Mouse (Mus musculus) MEL (cell line): ENCODE results near the gene Nf1. TPM values are rescaled to one million over a fixed set of nuclear protein-coding genes. Genes with fewer than 3 reads are reported as not detected.

Experiments used
- DNase-seq: peaks from one replicate; pipeline ENCODE4 v3.0.0; 2011; ENCODE audit warnings: low read depth, low spot score
- H3K27ac ChIP-seq: 2 replicates; pipeline ENCODE4 v1.5.1; 2012; ENCODE audit warnings: low read depth, mild to moderate bottlenecking, control low read depth, low read length, moderate library complexity; ENCODE audit not compliant: control insufficient read depth
- H3K27me3 ChIP-seq, 2 experiments: fragments of 150-350 bp in 1 of 2; sonication (generic) in 1 of 2; 2 replicates each; pipeline ENCODE4 v1.6.1; 2012; ENCODE audit warnings: low read length in 2 of 2, mild to moderate bottlenecking in 2 of 2, improper control_type of control experiment in 1 of 2, moderate library complexity in 1 of 2; ENCODE audit not compliant: insufficient read depth in 2 of 2, control insufficient read depth in 1 of 2
- H3K36me3 ChIP-seq, 2 experiments: 2 replicates each; pipeline ENCODE4 v1.6.1; 2012 to 2014; ENCODE audit warnings: low read length in 2 of 2, improper control_type of control experiment in 1 of 2, inconsistent platforms in 1 of 2, mild to moderate bottlenecking in 1 of 2; ENCODE audit not compliant: insufficient read depth in 2 of 2, control insufficient read depth in 1 of 2
- H3K4me1 ChIP-seq, 2 experiments: fragments of 150-350 bp in 1 of 2; sonication (generic) in 1 of 2; 2 replicates each; pipeline ENCODE4 v1.6.1; 2012; ENCODE audit warnings: low read length in 2 of 2, improper control_type of control experiment in 1 of 2, mild to moderate bottlenecking in 1 of 2; ENCODE audit not compliant: insufficient read depth in 2 of 2, control insufficient read depth in 1 of 2
- H3K4me3 ChIP-seq, 2 experiments: fragments of 150-350 bp in 1 of 2; sonication (generic) in 1 of 2; 2 replicates each; pipeline ENCODE4 v1.5.1; 2012; ENCODE audit warnings: low read depth in 2 of 2, low read length in 2 of 2, mild to moderate bottlenecking in 2 of 2, moderate library complexity in 2 of 2, control low read depth in 1 of 2, improper control_type of control experiment in 1 of 2; ENCODE audit not compliant: control insufficient read depth in 1 of 2, insufficient read depth in 1 of 2
- H3K79me2 ChIP-seq: 2 replicates; pipeline ENCODE4 v1.6.1; 2012; ENCODE audit warnings: mild to moderate bottlenecking, low read length, moderate library complexity; ENCODE audit not compliant: control insufficient read depth, poor library complexity, insufficient read depth
- H3K9ac ChIP-seq: 2 replicates; pipeline ENCODE4 v1.6.1; 2012; ENCODE audit warnings: low read depth, mild to moderate bottlenecking, control low read depth, low read length, moderate library complexity; ENCODE audit not compliant: control insufficient read depth, poor library complexity, severe bottlenecking
- H3K9me3 ChIP-seq: fragments of 150-350 bp; sonication (generic); replicated peaks from 2 replicates; pipeline ENCODE4 v1.6.1; 2012; ENCODE audit warnings: mild to moderate bottlenecking, low read length, improper control_type of control experiment, moderate library complexity; ENCODE audit not compliant: insufficient read depth
- CHD2 ChIP-seq: IDR thresholded peaks from 2 replicates; pipeline ENCODE4 v1.6.1; 2011; ENCODE audit warnings: low read length, improper control_type of control experiment
- CTCF ChIP-seq, 3 experiments: IDR thresholded peaks in 2 of 3; conservative IDR thresholded peaks in 1 of 3; 2 replicates each; pipeline ENCODE4 v1.5.1; 2011 to 2012; ENCODE audit warnings: low read length in 3 of 3, low read depth in 2 of 3, mild to moderate bottlenecking in 2 of 3, improper control_type of control experiment in 1 of 3, inconsistent platforms in 1 of 3, mixed read lengths in 1 of 3, moderate library complexity in 1 of 3; ENCODE audit not compliant: control insufficient read depth in 1 of 3, insufficient read depth in 1 of 3, poor library complexity in 1 of 3, severe bottlenecking in 1 of 3
- E2F4 ChIP-seq: IDR thresholded peaks from 2 replicates; pipeline ENCODE4 v1.6.1; 2011; ENCODE audit warnings: low read depth, low read length, improper control_type of control experiment, borderline replicate concordance
- ELF1 ChIP-seq: IDR thresholded peaks from 2 replicates; pipeline ENCODE4 v1.6.1; 2014; ENCODE audit warnings: low read depth, mild to moderate bottlenecking, inconsistent platforms, low read length, improper control_type of control experiment, moderate library complexity
- GABPA ChIP-seq: IDR thresholded peaks from 2 replicates; pipeline ENCODE4 v1.6.1; 2012; ENCODE audit warnings: low read depth, mild to moderate bottlenecking, inconsistent platforms, low read length, improper control_type of control experiment, moderate library complexity
- GATA1 ChIP-seq: IDR thresholded peaks from 2 replicates; pipeline ENCODE4 v1.6.1; 2011; ENCODE audit warnings: low read depth, low read length, improper control_type of control experiment
- KAT2A ChIP-seq: conservative IDR thresholded peaks from 2 replicates; pipeline ENCODE4 v1.6.1; 2012; ENCODE audit warnings: low read depth, low read length, improper control_type of control experiment, inconsistent platforms
- MAX ChIP-seq: IDR thresholded peaks from 2 replicates; pipeline ENCODE4 v1.6.1; 2011; ENCODE audit warnings: low read length, improper control_type of control experiment
- MAZ ChIP-seq: IDR thresholded peaks from 2 replicates; pipeline ENCODE4 v1.6.1; 2012; ENCODE audit warnings: low read depth, mild to moderate bottlenecking, inconsistent platforms, low read length, improper control_type of control experiment
- MEF2A ChIP-seq: IDR thresholded peaks from 2 replicates; pipeline ENCODE4 v1.6.1; 2014; ENCODE audit warnings: low read depth, mild to moderate bottlenecking, inconsistent platforms, low read length, improper control_type of control experiment; ENCODE audit not compliant: poor library complexity, insufficient replicate concordance, severe bottlenecking; ENCODE audit errors: extremely low read depth
- MYB ChIP-seq: IDR thresholded peaks from 2 replicates; pipeline ENCODE4 v1.6.1; 2011; ENCODE audit warnings: mild to moderate bottlenecking, low read depth, low read length, improper control_type of control experiment
- MYC ChIP-seq: IDR thresholded peaks from 2 replicates; pipeline ENCODE4 v1.6.1; 2011; ENCODE audit warnings: low read depth, mild to moderate bottlenecking, low read length, improper control_type of control experiment, moderate library complexity
- NELFE ChIP-seq: IDR thresholded peaks from 2 replicates; pipeline ENCODE4 v1.6.1; 2011; ENCODE audit warnings: low read depth, low read length, improper control_type of control experiment
- POLR2A ChIP-seq, 2 experiments: IDR thresholded peaks; 2 replicates each; pipeline ENCODE4 v1.6.1; 2011 to 2012; ENCODE audit warnings: low read length in 2 of 2, mild to moderate bottlenecking in 2 of 2, control low read depth in 1 of 2, improper control_type of control experiment in 1 of 2, low read depth in 1 of 2, moderate library complexity in 1 of 2; ENCODE audit not compliant: control insufficient read depth in 1 of 2, insufficient read depth in 1 of 2, poor library complexity in 1 of 2
- POLR2AphosphoS5 ChIP-seq: IDR thresholded peaks from 2 replicates; pipeline ENCODE4 v1.6.1; 2012; ENCODE audit warnings: low read depth, borderline replicate concordance, mild to moderate bottlenecking, inconsistent platforms, low read length, moderate library complexity, mixed read lengths
- TBP ChIP-seq: IDR thresholded peaks from 2 replicates; pipeline ENCODE4 v1.8.0; 2011; ENCODE audit warnings: low read depth, low read length, improper control_type of control experiment
- ZC3H11A ChIP-seq: IDR thresholded peaks from 2 replicates; pipeline ENCODE4 v1.6.1; 2012; ENCODE audit warnings: low read depth, mild to moderate bottlenecking, inconsistent platforms, low read length, improper control_type of control experiment
- ZKSCAN1 ChIP-seq: IDR thresholded peaks from 2 replicates; pipeline ENCODE4 v1.6.1; 2012; ENCODE audit warnings: low read depth, mild to moderate bottlenecking, inconsistent platforms, low read length, improper control_type of control experiment, moderate library complexity
- ZNF384 ChIP-seq: IDR thresholded peaks from 2 replicates; pipeline ENCODE4 v1.6.1; 2012; ENCODE audit warnings: low read depth, mild to moderate bottlenecking, inconsistent platforms, low read length, improper control_type of control experiment
- polyA plus RNA-seq, 2 experiments: library from polyadenylated mRNA; stranded (reverse) in 1 of 2; unstranded in 1 of 2; fragments of >175 nt in 1 of 2; fragments of >200 nt in 1 of 2; gene quantifications; 2 replicates each; pipeline versions ENCODE4 v1.2.1 to v1.2.4; 2012; ENCODE audit warnings: low replicate concordance in 2 of 2, low read depth in 1 of 2; ENCODE audit not compliant: insufficient read length in 2 of 2, insufficient read depth in 1 of 2, missing spikeins in 1 of 2
- total RNA-seq: library from RNA; depleted of rRNA; stranded (reverse); fragments of 300-350 nt; gene quantifications from 2 replicates; pipeline ENCODE4 v1.2.3, GENCODE M21; 2012

Nf1 gene
- total and polyA plus RNA-seq, 3 experiments, result 13.2 to 108 (median 20.3) TPM

DNA sequence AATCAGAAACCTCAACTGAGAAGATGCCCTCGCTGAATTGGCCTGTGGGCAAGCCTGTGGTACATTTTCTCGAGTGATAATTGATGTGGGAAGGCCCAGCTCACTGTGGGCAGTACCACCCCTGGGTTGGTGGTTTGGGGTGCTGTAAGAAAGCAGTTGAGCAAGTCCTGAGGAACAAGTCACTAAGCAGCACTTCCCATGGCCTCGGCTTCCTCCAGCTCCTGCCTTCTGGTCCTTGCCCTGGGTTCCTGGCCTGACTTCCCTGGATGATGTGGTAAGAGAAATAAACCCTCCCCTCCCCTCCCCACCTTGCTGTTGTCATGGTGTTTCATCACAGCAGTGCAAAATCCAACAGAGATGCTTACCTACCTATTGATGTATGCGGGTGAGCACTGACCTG is 11.4 kb upstream of the Nf1 start:
- no peak for DNase-seq
- Histone ChIP-seq H3K4me3 (no peak overlapping the region), H3K9ac (no peak overlapping the region), H3K27me3 (no peaks in the 10 kb centered on the region), H3K9me3 (no peaks in the 10 kb centered on the region), H3K27ac (no peak overlapping the region), H3K79me2 (no peaks in the 10 kb centered on the region), H3K4me1 (peaks cover 0 to 3% of the 10 kb centered on the region in 2 experiments; a peak in 2 of 4 replicates), H3K36me3 (no peaks in the 10 kb centered on the region)
- TF ChIP-seq MAX (no peak), MYB (no peak), NELFE (no peak), TBP (no peak), KAT2A (no peak), ELF1 (no peak), MEF2A (no peak), CHD2 (no peak), POLR2AphosphoS5 (no peak), MAZ (no peak), ZKSCAN1 (no peak), E2F4 (no peak), POLR2A (IDR thresholded peaks at IDR 0.05; ENCODE audit: control insufficient read depth in 1 of 2, insufficient read depth in 1 of 2, low read depth in 1 of 2, low read length in 2 of 2, poor library complexity in 1 of 2) (no peak), ZC3H11A (no peak)

DNA sequence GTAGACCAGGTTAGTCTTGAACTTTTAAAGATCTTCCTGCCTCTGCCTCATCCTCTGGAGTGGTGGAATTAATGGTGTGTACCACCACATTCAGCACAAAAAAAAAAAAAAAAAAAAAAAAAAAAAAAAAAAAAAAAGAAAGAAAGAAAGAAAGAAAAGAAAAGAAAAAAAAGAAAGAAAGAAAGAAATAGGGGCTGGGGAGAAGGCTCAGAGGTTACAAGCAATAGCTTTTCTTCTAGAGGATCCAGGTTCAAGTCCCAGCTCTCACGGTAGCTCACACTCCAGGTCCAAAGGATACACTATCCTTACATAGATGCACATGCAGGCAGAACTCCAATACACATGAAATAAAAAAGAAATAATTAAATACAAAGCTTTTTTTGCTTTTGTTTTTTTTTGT is 9.9 kb upstream of the Nf1 start:
- no peak for TF ChIP-seq MYC
- peak; percentile 69 for TF ChIP-seq ZNF384
- TF ChIP-seq, all 39 proteins: peak for 1
- H3K36me3 ChIP-seq, result no peaks in the 10 kb centered on the region

DNA sequence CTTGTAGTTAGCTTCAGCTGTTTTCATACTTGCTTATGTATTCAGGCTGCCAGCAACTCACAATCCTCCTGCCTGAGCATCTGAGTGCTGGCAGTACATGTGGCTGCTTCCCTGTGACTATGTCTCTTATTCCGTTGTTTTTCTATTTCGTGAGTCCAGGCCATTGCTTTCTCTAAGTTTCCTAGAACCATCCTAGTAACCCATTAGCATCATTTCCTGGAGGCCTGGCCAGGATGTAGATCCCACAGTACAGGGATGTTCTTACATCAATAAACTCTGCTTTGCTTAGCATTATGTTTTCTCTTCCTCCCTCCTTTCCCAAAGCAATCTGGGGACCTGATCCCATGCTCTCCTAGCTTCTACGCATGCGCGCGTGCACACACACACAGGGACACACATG is 4.4 kb upstream of the Nf1 start:
- H3K27ac ChIP-seq, result no peak overlapping the region
- H3K79me2 ChIP-seq, result peaks cover 9% of the 10 kb centered on the region
- no peak for DNase-seq
- peaks cover 11 to 17% of the 10 kb centered on the region in 2 experiments for H3K4me1 ChIP-seq
- H3K27me3 ChIP-seq, result no peaks in the 10 kb centered on the region
- H3K36me3 ChIP-seq, result peaks cover 0 to 15% of the 10 kb centered on the region in 2 experiments; a peak in 2 of 4 replicates
- H3K9me3 ChIP-seq, result no peaks in the 10 kb centered on the region
- TF ChIP-seq GATA1 (no peak), POLR2AphosphoS5 (no peak), GABPA (no peak), POLR2A (IDR thresholded peaks at IDR 0.05; ENCODE audit: control insufficient read depth in 1 of 2, insufficient read depth in 1 of 2, low read depth in 1 of 2, low read length in 2 of 2, poor library complexity in 1 of 2) (no peak), CTCF (IDR thresholded peaks at IDR 0.05 in 2 of 3, conservative IDR thresholded peaks at IDR 0.05 in 1 of 3; ENCODE audit: control insufficient read depth in 1 of 3, insufficient read depth in 1 of 3, low read depth in 2 of 3, low read length in 3 of 3, poor library complexity in 1 of 3, severe bottlenecking in 1 of 3) (no peak)
- TF ChIP-seq, all 39 proteins: peak for 0
- Histone ChIP-seq H3K9ac (no peak overlapping the region), H3K4me3 (no peak overlapping the region)

More for the DNA sequence above, 9.9 kb upstream of the Nf1 start:
- no peak overlapping the region for H3K4me3 ChIP-seq
- no peaks in the 10 kb centered on the region for H3K9me3 ChIP-seq
- no peaks in the 10 kb centered on the region for H3K79me2 ChIP-seq
- H3K9ac ChIP-seq, result no peak overlapping the region
- H3K27ac ChIP-seq, result no peak overlapping the region
- peaks cover 0 to 3% of the 10 kb centered on the region in 2 experiments; a peak in 2 of 4 replicates for H3K4me1 ChIP-seq
- no peak for DNase-seq
- H3K27me3 ChIP-seq, result no peaks in the 10 kb centered on the region
